Mouse (Mus musculus): ENCODE data around the gene Zfp609. TPM values are rescaled to one million over a fixed set of nuclear protein-coding genes. Genes with fewer than 3 reads are reported as not detected.
"Not testable (repeated sequence)": the region's sequence is repeated elsewhere in the genome, so short reads cannot be mapped to it uniquely, and the experiment has no call there.

Gene Zfp609
- total and polyA plus RNA-seq, 2 experiments from 2014 or later = 5.6 to 10.2 TPM

DNA sequence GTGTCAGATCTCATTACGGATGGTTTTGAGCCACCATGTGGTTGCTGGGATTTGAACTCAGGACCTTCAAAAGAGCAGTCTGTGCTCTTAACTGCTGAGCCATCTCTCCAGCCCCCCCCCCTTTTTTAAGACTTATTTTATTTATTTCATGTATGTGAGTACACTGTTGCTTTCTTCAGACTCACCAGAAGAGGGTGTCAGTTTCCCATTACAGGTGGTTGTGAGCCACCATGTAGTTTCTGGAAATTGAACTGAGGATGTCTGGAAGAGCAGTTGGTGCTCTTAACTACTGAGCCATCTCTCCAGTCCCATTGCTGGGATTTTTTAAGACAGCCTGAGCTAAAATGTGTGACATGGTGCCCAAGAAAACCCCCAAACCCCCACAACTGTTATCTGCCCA lies 175.4 kb downstream of the Zfp609 start:
- 93% methylated on average over 1 of the region's 1 CpGs for WGBS
- H3K27ac ChIP-seq; H3K4me3 ChIP-seq (ENCODE audit: low read length); ATAC-seq; H3K4me2 ChIP-seq (ENCODE audit: low read depth, low read length); H3K9ac ChIP-seq (replicated peaks; ENCODE audit: low read length); H3K36me3 ChIP-seq (ENCODE audit: insufficient read depth, low read length); H3K4me1 ChIP-seq (ENCODE audit: insufficient read depth, low read length); H3K27me3 ChIP-seq (ENCODE audit: insufficient read depth, low read length); DNase-seq (ENCODE audit: low spot score); H3K9me3 ChIP-seq (ENCODE audit: low read length): not testable (repeated sequence)
- TF ChIP-seq CTCF (IDR thresholded peaks at IDR 0.05; ENCODE audit: low read depth) = peak; percentile 35; the same call in 1 of the 2 replicates

DNA sequence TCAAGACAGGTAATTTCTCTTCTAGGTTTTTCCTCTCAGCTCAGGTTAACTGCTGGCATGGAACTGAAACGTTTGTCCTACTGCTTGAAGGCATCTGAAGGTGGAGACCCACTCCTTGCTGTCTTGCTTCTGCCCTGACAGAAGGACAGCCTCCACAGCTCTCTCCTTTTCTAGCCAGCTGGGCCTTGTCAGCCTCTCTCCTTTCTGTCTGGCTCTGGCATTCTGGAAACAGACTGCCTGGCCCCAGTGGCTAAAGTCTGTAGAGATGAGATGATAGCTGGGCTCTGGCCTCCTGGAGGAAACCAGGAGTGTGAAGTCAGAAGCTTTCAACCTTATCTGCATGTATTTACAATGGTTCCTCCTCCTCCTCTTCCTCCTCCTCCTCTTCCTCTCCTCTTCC lies 177.4 kb downstream of the Zfp609 start:
- ATAC-seq (no peak), DNase-seq (ENCODE audit: low spot score) (no peak)
- Histone ChIP-seq H3K9me3 (ENCODE audit: low read length) (no peaks in the 10 kb centered on the region), H3K9ac (replicated peaks; ENCODE audit: low read length) (no peak overlapping the region), H3K4me2 (ENCODE audit: low read depth, low read length) (no peak overlapping the region), H3K27me3 (ENCODE audit: insufficient read depth, low read length) (no peaks in the 10 kb centered on the region), H3K4me1 (ENCODE audit: insufficient read depth, low read length) (no peaks in the 10 kb centered on the region), H3K4me3 (ENCODE audit: low read length) (no peak overlapping the region), H3K27ac (no peak overlapping the region), H3K36me3 (ENCODE audit: insufficient read depth, low read length) (no peaks in the 10 kb centered on the region)
- no peak for TF ChIP-seq CTCF (IDR thresholded peaks at IDR 0.05; ENCODE audit: low read depth)
- 79% methylated on average over 1 of the region's 1 CpGs for WGBS

DNA sequence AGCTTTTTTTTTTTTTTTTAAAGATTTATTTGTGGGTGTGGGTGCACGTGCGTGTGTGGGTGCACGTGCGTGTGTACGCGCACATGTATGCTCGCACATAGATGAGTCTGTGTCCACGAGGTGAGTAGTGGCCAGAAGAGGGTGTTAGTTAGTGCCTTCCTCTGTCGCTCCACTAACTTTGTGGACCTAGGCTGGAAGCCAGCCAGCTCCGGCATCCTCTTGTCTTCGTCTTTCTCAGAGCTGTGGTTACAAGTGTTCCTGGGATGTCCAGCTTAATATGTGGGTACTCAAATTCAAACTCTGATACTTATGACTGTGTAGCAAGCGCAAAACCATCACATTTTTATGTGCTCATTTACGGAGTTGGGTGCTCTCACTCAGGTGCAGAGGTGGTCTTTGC lies 178.6 kb downstream of the Zfp609 start:
- 91% methylated on average over 13 of the region's 13 CpGs for WGBS
- H3K4me2 ChIP-seq (ENCODE audit: low read depth, low read length) = no peak overlapping the region
- no peaks in the 10 kb centered on the region for H3K27me3 ChIP-seq (ENCODE audit: insufficient read depth, low read length)
- H3K4me3 ChIP-seq (ENCODE audit: low read length) = no peak overlapping the region
- no peaks in the 10 kb centered on the region for H3K4me1 ChIP-seq (ENCODE audit: insufficient read depth, low read length)
- H3K27ac ChIP-seq = no peak overlapping the region
- H3K36me3 ChIP-seq (ENCODE audit: insufficient read depth, low read length) = no peaks in the 10 kb centered on the region
- DNase-seq (ENCODE audit: low spot score) (no peak), ATAC-seq (no peak)
- no peak overlapping the region for H3K9ac ChIP-seq (replicated peaks; ENCODE audit: low read length)
- no peaks in the 10 kb centered on the region for H3K9me3 ChIP-seq (ENCODE audit: low read length)
- TF ChIP-seq CTCF (IDR thresholded peaks at IDR 0.05; ENCODE audit: low read depth) = no peak

DNA sequence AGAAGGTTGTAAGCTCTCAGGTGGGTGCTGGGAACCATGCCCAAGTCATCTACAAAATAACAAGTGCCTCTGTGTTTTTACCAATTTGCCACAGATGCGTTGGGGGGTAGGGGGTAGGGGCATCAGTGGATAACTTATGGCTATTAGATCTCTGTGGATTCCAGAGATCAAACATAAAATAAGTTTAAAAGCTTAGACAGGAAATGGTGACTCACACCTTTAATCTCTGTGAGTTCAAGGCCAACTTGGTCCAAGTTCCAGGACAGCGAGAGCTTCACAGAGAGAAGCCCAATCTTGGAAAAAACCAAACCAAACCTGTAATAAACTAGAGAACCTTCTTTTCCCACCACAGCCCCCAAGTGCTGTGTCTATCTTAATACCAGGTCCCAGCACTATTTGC lies 180.6 kb downstream of the Zfp609 start:
- ATAC-seq = no peak
- H3K27ac ChIP-seq = no peak overlapping the region
- no peaks in the 10 kb centered on the region for H3K36me3 ChIP-seq (ENCODE audit: insufficient read depth, low read length)
- no peak overlapping the region for H3K9ac ChIP-seq (replicated peaks; ENCODE audit: low read length)
- H3K9me3 ChIP-seq (ENCODE audit: low read length) = no peaks in the 10 kb centered on the region
- H3K4me1 ChIP-seq (ENCODE audit: insufficient read depth, low read length) = no peaks in the 10 kb centered on the region
- TF ChIP-seq CTCF (IDR thresholded peaks at IDR 0.05; ENCODE audit: low read depth) = no peak
- H3K27me3 ChIP-seq (ENCODE audit: insufficient read depth, low read length) = no peaks in the 10 kb centered on the region
- no peak for DNase-seq (ENCODE audit: low spot score)
- no peak overlapping the region for H3K4me3 ChIP-seq (ENCODE audit: low read length)
- no peak overlapping the region for H3K4me2 ChIP-seq (ENCODE audit: low read depth, low read length)
- WGBS = 93% methylated on average over 2 of the region's 2 CpGs

DNA sequence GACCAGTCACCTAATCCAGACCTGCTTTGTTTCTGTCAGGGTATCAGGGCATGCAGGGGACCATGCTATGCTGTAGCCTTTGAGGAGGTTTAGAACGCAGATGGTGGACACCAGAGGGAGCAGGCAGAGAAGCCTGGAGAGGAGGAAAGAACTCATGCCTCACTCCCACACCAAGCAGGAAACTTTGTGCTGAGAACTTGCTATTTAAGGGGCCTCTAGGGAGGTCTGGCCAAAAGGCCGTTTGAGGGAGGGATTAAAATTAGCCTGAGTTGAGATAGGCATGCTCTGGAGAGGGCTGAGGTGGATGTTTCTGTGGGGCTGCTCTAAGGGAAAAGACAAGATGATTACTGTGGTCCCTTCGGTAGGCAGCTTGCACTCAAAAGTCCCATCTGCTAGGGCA lies 181.4 kb downstream of the Zfp609 start:
- Histone ChIP-seq H3K9me3 (ENCODE audit: low read length) (no peaks in the 10 kb centered on the region), H3K27me3 (ENCODE audit: insufficient read depth, low read length) (no peaks in the 10 kb centered on the region), H3K4me3 (ENCODE audit: low read length) (no peak overlapping the region), H3K36me3 (ENCODE audit: insufficient read depth, low read length) (no peaks in the 10 kb centered on the region), H3K27ac (no peak overlapping the region), H3K4me1 (ENCODE audit: insufficient read depth, low read length) (no peaks in the 10 kb centered on the region), H3K4me2 (ENCODE audit: low read depth, low read length) (no peak overlapping the region), H3K9ac (replicated peaks; ENCODE audit: low read length) (no peak overlapping the region)
- ATAC-seq (no peak), DNase-seq (ENCODE audit: low spot score) (no peak)
- peak; percentile 11; the same call in 1 of the 2 replicates for TF ChIP-seq CTCF (IDR thresholded peaks at IDR 0.05; ENCODE audit: low read depth)
- 64% methylated on average over 3 of the region's 3 CpGs for WGBS

DNA sequence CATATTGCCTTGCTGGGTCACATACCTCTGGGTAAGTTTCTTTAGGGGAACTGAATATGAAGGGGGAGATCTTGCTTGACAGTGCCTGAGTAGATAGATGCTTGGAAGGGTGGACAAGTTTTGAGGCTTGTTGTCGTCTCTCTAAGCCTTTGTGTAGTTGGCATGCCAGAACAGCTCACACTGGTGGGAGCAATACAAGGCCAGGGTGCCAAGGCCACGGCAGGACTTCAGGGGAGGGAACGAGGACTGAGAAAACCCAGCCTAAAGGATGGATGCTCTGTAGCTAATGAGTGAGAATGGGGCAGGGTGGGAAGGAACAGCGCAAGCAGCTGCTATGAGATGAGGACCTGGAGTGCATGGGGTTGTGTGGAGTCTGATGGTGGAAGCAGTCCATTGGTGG lies 182.4 kb downstream of the Zfp609 start:
- H3K27ac ChIP-seq = no peak overlapping the region
- ATAC-seq (no peak), DNase-seq (ENCODE audit: low spot score) (no peak)
- no peaks in the 10 kb centered on the region for H3K36me3 ChIP-seq (ENCODE audit: insufficient read depth, low read length)
- H3K4me3 ChIP-seq (ENCODE audit: low read length) = no peak overlapping the region
- H3K4me1 ChIP-seq (ENCODE audit: insufficient read depth, low read length) = no peaks in the 10 kb centered on the region
- H3K27me3 ChIP-seq (ENCODE audit: insufficient read depth, low read length) = no peaks in the 10 kb centered on the region
- TF ChIP-seq CTCF (IDR thresholded peaks at IDR 0.05; ENCODE audit: low read depth) = no peak
- no peak overlapping the region for H3K4me2 ChIP-seq (ENCODE audit: low read depth, low read length)
- no peaks in the 10 kb centered on the region for H3K9me3 ChIP-seq (ENCODE audit: low read length)
- H3K9ac ChIP-seq (replicated peaks; ENCODE audit: low read length) = no peak overlapping the region
- 80% methylated on average over 4 of the region's 4 CpGs for WGBS

DNA sequence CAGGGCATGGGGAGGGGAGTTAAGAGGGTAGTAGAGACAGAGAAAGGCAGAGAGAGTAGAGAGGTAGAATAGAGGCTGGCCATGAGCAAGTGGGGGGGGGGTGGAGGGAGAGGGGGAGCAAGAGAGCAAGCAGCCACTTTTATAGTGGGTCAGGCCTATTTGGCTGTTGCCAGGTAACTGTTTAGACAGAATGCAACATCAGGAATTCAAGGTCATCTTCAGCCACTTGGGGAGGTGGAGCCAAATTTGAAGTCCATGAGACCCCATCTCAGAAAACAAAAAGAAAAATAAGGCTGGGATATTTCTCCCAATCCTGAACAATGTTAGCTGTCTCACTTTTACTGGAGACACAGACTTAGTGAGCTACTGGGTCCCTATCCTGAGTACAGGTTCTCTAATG lies 184.8 kb downstream of the Zfp609 start:
- TF ChIP-seq CTCF (IDR thresholded peaks at IDR 0.05; ENCODE audit: low read depth) = no peak
- ATAC-seq = no peak
- H3K27me3 ChIP-seq (ENCODE audit: insufficient read depth, low read length) = no peaks in the 10 kb centered on the region

More for the DNA sequence above, 184.8 kb downstream of the Zfp609 start:
- Histone ChIP-seq H3K4me2 (ENCODE audit: low read depth, low read length) (no peak overlapping the region), H3K9ac (replicated peaks; ENCODE audit: low read length) (no peak overlapping the region), H3K4me1 (ENCODE audit: insufficient read depth, low read length) (no peaks in the 10 kb centered on the region), H3K9me3 (ENCODE audit: low read length) (no peaks in the 10 kb centered on the region), H3K36me3 (ENCODE audit: insufficient read depth, low read length) (no peaks in the 10 kb centered on the region), H3K27ac (no peak overlapping the region), H3K4me3 (ENCODE audit: low read length) (no peak overlapping the region)
- DNase-seq (ENCODE audit: low spot score) = no peak

Other genes starting within 250 kb of the Zfp609 start
- gene Plekho2, start 247.5 kb downstream of the Zfp609 start, total RNA-seq (2014; rRNA removed) = 12.7 and 17.9 TPM in 2 replicates
- 7.0 and 7.8 TPM in 2 replicates for gene Plekho2, start 247.5 kb downstream of the Zfp609 start, polyA plus RNA-seq (2015; fragmentation: Nextera tagmentation; extraction: Ambion mirVana)
- gene Pif1, start 240.4 kb downstream of the Zfp609 start, total RNA-seq (2014; rRNA removed) = 3.5 and 15.2 TPM in 2 replicates
- gene Pif1, start 240.4 kb downstream of the Zfp609 start, polyA plus RNA-seq (2015; fragmentation: Nextera tagmentation; extraction: Ambion mirVana) = 2.4 and 2.9 TPM in 2 replicates
- gene Rbpms2, start 197.9 kb downstream of the Zfp609 start, total RNA-seq (2014; rRNA removed) = 3.3 and 5.9 TPM in 2 replicates
- 3.8 and 5.1 TPM in 2 replicates for gene Rbpms2, start 197.9 kb downstream of the Zfp609 start, polyA plus RNA-seq (2015; fragmentation: Nextera tagmentation; extraction: Ambion mirVana)
- gene Oaz2, start 159.6 kb downstream of the Zfp609 start, total RNA-seq (2014; rRNA removed) = 274 and 284 TPM in 2 replicates
- 365 and 387 TPM in 2 replicates for gene Oaz2, start 159.6 kb downstream of the Zfp609 start, polyA plus RNA-seq (2015; fragmentation: Nextera tagmentation; extraction: Ambion mirVana)
- 14.0 and 15.6 TPM in 2 replicates for gene Pclaf, start 62.7 kb upstream of the Zfp609 start, total RNA-seq (2014; rRNA removed)
- gene Pclaf, start 62.7 kb upstream of the Zfp609 start, polyA plus RNA-seq (2015; fragmentation: Nextera tagmentation; extraction: Ambion mirVana) = 29.8 and 35.8 TPM in 2 replicates
- 15.6 and 25.7 TPM in 2 replicates for gene Trip4, start 81.2 kb upstream of the Zfp609 start, total RNA-seq (2014; rRNA removed)
- 23.8 and 23.9 TPM in 2 replicates for gene Trip4, start 81.2 kb upstream of the Zfp609 start, polyA plus RNA-seq (2015; fragmentation: Nextera tagmentation; extraction: Ambion mirVana)
- gene Csnk1g1, start 81.4 kb upstream of the Zfp609 start, total RNA-seq (2014; rRNA removed) = 23.1 and 28.9 TPM in 2 replicates
- 18.2 and 19.6 TPM in 2 replicates for gene Csnk1g1, start 81.4 kb upstream of the Zfp609 start, polyA plus RNA-seq (2015; fragmentation: Nextera tagmentation; extraction: Ambion mirVana)
- 223 and 263 TPM in 2 replicates for gene Ppib, start 232.7 kb upstream of the Zfp609 start, total RNA-seq (2014; rRNA removed)
- gene Ppib, start 232.7 kb upstream of the Zfp609 start, polyA plus RNA-seq (2015; fragmentation: Nextera tagmentation; extraction: Ambion mirVana) = 395 and 408 TPM in 2 replicates
- 7.1 and 8.8 TPM in 2 replicates for gene Snx22, start 242.2 kb upstream of the Zfp609 start, total RNA-seq (2014; rRNA removed)
- gene Snx22, start 242.2 kb upstream of the Zfp609 start, polyA plus RNA-seq (2015; fragmentation: Nextera tagmentation; extraction: Ambion mirVana) = 12.8 and 13.2 TPM in 2 replicates

All from hindbrain, postnatal 0 days (tissue).